Mouse (Mus musculus) heart, adult 2 months (tissue): ENCODE results near the gene Tnni2.

Source experiments
- CTCF ChIP-seq: fragments of 200-600 bp; IDR thresholded peaks from 2 replicates; pipeline ENCODE4 v1.8.1; 2022; ENCODE audit warnings: antibody characterized with exemption, mild to moderate bottlenecking, moderate library complexity
- POLR2A ChIP-seq: fragments of 200-500 bp; IDR thresholded peaks from 2 replicates; pipeline ENCODE4 v1.6.1; 2011; ENCODE audit warnings: mild to moderate bottlenecking, low read depth, low read length, control low read depth; ENCODE audit not compliant: insufficient read depth

GRCm38 (mm10) chr7:142478574-142478973 is 37.0 kb downstream of the Tnni2 start:
- TF ChIP-seq POLR2A (peak; percentile 14; the same call in 1 of the 2 replicates), CTCF (no peak)
